Mouse (Mus musculus) intestine, embryonic 16.5 days (tissue): ENCODE measurements around the gene Gm9789. TPM values are rescaled to one million over a fixed set of nuclear protein-coding genes. Genes with fewer than 3 reads are reported as not detected.
"Not testable (repeated sequence)": the region's sequence is repeated elsewhere in the genome, so short reads cannot be mapped to it uniquely, and the experiment has no call there.

Experiments
- ATAC-seq: fragments of 200-750 bp; cut with Nextera tagmentation; 2 replicates; pipeline ENCODE4 v1.8.0; 2017; ENCODE audit warnings: moderate TSS enrichment, moderate library complexity
- H3K27ac ChIP-seq: fragments of 300-500 bp; sonication (generic); 2 replicates; pipeline ENCODE4 v1.5.1; 2014; ENCODE audit warnings: mild to moderate bottlenecking, low read length
- H3K27me3 ChIP-seq: fragments of 300-500 bp; sonication (generic); replicated peaks from 2 replicates; pipeline ENCODE4 v1.6.1; 2014; ENCODE audit warnings: low read length, control low read depth, mixed read lengths; ENCODE audit not compliant: control insufficient read depth, insufficient read depth
- H3K36me3 ChIP-seq: fragments of 300-500 bp; sonication (generic); 2 replicates; pipeline ENCODE4 v1.6.1; 2014; ENCODE audit warnings: low read length, control low read depth; ENCODE audit not compliant: control insufficient read depth, insufficient read depth
- H3K4me1 ChIP-seq: fragments of 300-500 bp; sonication (generic); 2 replicates; pipeline ENCODE4 v1.6.1; 2014; ENCODE audit warnings: low read length, control low read depth, mixed read lengths; ENCODE audit not compliant: control insufficient read depth, insufficient read depth
- H3K4me2 ChIP-seq: fragments of 300-500 bp; sonication (generic); 2 replicates; pipeline ENCODE4 v1.6.1; 2014; ENCODE audit warnings: low read depth, low read length, control low read depth
- H3K4me3 ChIP-seq: fragments of 300-500 bp; sonication (generic); 2 replicates; pipeline ENCODE4 v1.5.1; 2014; ENCODE audit warnings: mild to moderate bottlenecking, low read length
- H3K9ac ChIP-seq: fragments of 300-500 bp; sonication (generic); 2 replicates; pipeline ENCODE4 v1.6.1; 2014; ENCODE audit warnings: low read depth, low read length
- H3K9me3 ChIP-seq: fragments of 300-500 bp; sonication (generic); 2 replicates; pipeline ENCODE4 v1.6.1; 2016; ENCODE audit warnings: low read length, control low read depth; ENCODE audit not compliant: control insufficient read depth
- WGBS: fragments of 180-500 bp; shearing (Covaris S2); extraction: QIAGEN DNeasy Blood & Tissue Kit; methylation state at CpG from one replicate; pipeline ENCODE4 v1.1.7; 2014; 5-methylcytosine and 5-hydroxymethylcytosine counted together
- polyA plus RNA-seq: library from polyadenylated mRNA; unstranded; fragments of >200 nt; fragmentation: Nextera tagmentation; extraction: Ambion mirVana; gene quantifications from 2 replicates; pipeline ENCODE4 v1.2.1, GENCODE M21; 2015

Gm9789 gene
- not detected in 2 replicates for polyA plus RNA-seq

DNA sequence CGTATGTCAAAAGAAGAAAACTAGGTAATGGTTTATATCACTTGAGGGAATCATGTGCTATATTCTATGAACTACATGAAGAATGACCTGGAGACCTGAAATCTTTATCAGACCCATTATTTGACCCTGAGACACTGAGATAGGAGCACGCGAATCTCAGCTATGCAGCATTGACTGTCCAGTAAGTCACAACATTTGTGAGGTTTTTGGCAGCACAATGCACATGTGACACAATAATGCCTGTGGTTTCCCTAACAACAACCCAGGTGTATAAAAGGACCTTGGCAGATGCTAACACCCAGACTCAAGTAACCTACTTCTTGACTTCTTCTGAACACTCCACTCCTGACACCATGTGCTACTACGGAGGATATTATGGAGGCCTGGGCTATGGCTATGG lies at the start of gene Gm9789:
Gene Gm9789 (plus strand): TSS at position 301 of the 400 bp plus-strand sequence.
- ATAC-seq: no peak
- H3K4me2 ChIP-seq: no peak within 1 kb of the TSS
- WGBS: 82% methylated on average over 4 of the region's 4 CpGs

DNA sequence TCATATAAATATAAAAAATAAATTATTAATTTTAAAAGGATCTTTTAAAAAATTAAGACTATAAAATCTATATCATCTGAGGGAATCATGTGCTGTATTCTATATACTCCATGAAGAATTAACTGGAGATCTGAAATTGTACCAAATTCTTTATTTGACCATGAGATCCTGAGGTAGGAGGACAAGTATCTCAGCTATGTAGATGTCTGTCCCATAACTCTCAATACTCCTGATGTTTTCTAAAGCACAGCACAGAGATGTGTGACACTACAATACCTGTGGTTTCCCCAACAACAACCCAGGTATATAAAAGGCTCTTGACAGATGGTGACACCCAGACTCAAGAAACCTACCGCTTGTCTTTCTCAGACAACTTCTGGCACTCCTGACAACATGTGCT lies 17.2 kb upstream of the Gm9789 start, which contains the start of gene Gm6358:
Gene Gm6358 (plus strand): TSS at position 301 of the 400 bp plus-strand sequence.
- no peaks in the 10 kb centered on the region for H3K36me3 ChIP-seq
- 92% methylated on average over 1 of the region's 1 CpGs for WGBS
- no peak within 1 kb of the TSS for H3K9ac ChIP-seq
- H3K27me3 ChIP-seq: no peaks in the 10 kb centered on the region
- H3K4me2 ChIP-seq: no peak within 1 kb of the TSS
- H3K9me3 ChIP-seq: no peaks in the 10 kb centered on the region
- no peak within 1 kb of the TSS for H3K27ac ChIP-seq
- no peak within 1 kb of the TSS for H3K4me3 ChIP-seq
- H3K4me1 ChIP-seq: no peaks in the 10 kb centered on the region
- no peak for ATAC-seq

More for the DNA sequence above, at the start of gene Gm9789:
- H3K4me1 ChIP-seq: no peaks in the 10 kb centered on the region
- no peak within 1 kb of the TSS for H3K9ac ChIP-seq
- no peaks in the 10 kb centered on the region for H3K9me3 ChIP-seq
- no peaks in the 10 kb centered on the region for H3K27me3 ChIP-seq
- no peaks in the 10 kb centered on the region for H3K36me3 ChIP-seq
- no peak within 1 kb of the TSS for H3K4me3 ChIP-seq
- no peak within 1 kb of the TSS for H3K27ac ChIP-seq

DNA sequence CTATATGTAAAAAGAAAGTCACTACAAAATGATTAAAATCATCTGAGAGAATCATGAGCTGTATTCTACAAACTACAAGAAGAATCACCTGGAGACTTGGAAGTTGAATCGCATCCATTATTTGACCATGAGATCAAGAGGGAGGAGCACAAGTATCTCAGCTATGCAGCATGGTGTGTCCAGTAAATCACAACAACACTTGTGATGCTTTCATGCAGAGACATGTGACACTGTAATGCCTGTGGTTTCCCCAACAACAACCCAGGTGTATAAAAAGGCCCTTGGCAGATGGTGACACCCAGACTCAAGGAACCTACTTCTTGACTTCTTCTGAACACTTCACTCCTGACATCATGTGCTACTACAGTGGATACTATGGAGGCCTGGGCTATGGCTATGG lies 7.0 kb upstream of the Gm9789 start, which contains the start of gene Gm10061:
Gene Gm10061 (plus strand): TSS at position 301 of the 400 bp plus-strand sequence.
- Histone ChIP-seq H3K9me3 (no peaks in the 10 kb centered on the region), H3K4me1 (no peaks in the 10 kb centered on the region), H3K27me3 (no peaks in the 10 kb centered on the region), H3K9ac (no peak within 1 kb of the TSS), H3K36me3 (no peaks in the 10 kb centered on the region), H3K4me2 (no peak within 1 kb of the TSS), H3K4me3 (no peak within 1 kb of the TSS), H3K27ac (no peak within 1 kb of the TSS)
- WGBS: 96% methylated on average over 1 of the region's 1 CpGs
- ATAC-seq: no peak

DNA sequence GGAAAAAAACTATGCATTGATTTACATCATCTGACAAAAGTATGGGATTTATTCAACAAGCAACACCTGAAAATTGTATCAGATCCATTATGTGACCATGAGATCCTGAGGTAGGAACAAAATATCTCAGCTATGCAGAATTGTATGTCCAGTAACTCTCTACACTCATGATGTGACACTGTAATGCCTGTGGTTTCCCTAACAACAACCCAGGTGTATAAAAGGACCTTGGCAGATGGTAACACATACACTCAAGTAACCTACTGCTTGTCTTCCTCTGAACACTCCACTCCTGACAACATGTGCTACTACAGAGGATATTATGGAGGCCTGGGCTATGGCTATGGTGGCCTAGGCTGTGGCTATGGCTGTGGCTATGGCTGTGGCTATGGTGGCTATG lies 11.4 kb downstream of the Gm9789 start, which contains the start of gene Gm7735:
Gene Gm7735 (plus strand): TSS at position 301 of the 400 bp plus-strand sequence.
- not testable (repeated sequence) for H3K4me3 ChIP-seq, H3K9me3 ChIP-seq, H3K27ac ChIP-seq, H3K36me3 ChIP-seq, H3K9ac ChIP-seq, ATAC-seq, H3K27me3 ChIP-seq, H3K4me2 ChIP-seq, H3K4me1 ChIP-seq

DNA sequence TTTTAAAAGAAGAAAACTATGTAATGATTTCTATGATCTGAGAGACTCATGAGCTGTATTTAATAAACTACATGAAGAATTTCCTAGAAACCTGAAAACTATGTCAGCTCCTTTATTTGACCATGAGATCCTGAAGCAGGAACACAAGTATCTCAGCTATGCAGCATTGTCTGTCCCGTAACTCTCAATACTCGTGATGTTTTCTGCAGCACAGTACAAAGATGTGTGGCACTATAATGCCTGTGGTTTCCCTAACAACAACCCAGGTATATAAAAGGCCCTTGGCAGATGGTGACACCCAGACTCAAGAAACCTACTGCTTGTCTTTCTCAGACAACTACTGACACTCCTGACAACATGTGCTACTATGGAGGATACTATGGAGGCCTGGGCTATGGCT lies 16.7 kb downstream of the Gm9789 start, which contains the start of gene 1110057P08Rik:
Gene 1110057P08Rik (plus strand): TSS at position 301 of the 400 bp plus-strand sequence.
- Histone ChIP-seq H3K4me2 (no peak within 1 kb of the TSS), H3K4me3 (no peak within 1 kb of the TSS), H3K36me3 (no peaks in the 10 kb centered on the region), H3K4me1 (no peaks in the 10 kb centered on the region), H3K27me3 (no peaks in the 10 kb centered on the region), H3K27ac (no peak within 1 kb of the TSS), H3K9ac (no peak within 1 kb of the TSS), H3K9me3 (no peaks in the 10 kb centered on the region)
- 82% methylated on average over 2 of the region's 2 CpGs for WGBS
- no peak for ATAC-seq

DNA sequence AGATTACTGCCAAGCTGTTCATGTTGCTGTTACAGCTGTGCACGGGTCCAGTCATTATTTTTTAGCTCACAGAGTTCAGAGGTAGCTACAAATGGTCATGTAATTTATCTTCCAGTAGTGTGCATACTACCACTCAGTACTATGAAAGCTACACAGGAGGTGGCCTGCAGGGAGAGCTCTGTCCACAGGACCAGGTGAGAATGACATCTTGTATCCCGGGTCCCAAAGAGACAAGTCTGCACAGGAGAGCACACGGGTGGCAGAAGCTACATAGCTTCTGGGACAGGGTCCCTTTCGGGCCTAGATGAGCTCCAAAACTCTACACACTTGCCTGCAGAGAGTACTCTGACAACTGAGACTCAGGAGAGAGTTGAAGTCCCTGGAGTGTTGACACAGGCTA lies 30.9 kb downstream of the Gm9789 start:
- no peaks in the 10 kb centered on the region for H3K27me3 ChIP-seq
- no peak overlapping the region for H3K4me3 ChIP-seq
- H3K4me2 ChIP-seq: no peak overlapping the region
- H3K4me1 ChIP-seq: no peaks in the 10 kb centered on the region
- ATAC-seq: no peak
- H3K27ac ChIP-seq: no peak overlapping the region
- no peaks in the 10 kb centered on the region for H3K36me3 ChIP-seq
- no peak overlapping the region for H3K9ac ChIP-seq
- WGBS: 87% methylated on average over 4 of the region's 4 CpGs
- no peaks in the 10 kb centered on the region for H3K9me3 ChIP-seq

DNA sequence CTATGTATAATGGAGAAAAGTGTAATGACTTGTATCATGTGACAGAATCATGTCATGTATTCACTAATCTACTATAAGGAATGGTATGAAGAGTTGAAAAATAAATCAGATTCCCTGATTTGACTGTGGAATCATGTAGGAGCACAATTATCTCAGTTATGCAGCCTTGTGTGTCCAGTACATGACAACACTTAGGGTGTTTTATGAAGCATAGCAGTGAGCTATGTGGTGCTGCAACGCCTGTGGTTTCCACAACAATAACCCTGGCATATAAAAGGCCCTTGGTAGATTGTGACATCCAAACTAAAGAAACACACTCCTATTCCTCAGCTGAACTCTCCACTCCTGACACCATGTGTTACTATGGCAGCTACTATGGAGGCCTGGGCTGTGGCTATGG lies 47.8 kb downstream of the Gm9789 start, which contains the start of gene Krtap20-2:
Gene Krtap20-2 (plus strand): TSS at position 301 of the 400 bp plus-strand sequence.
- Histone ChIP-seq H3K27ac (no peak within 1 kb of the TSS), H3K4me3 (no peak within 1 kb of the TSS), H3K4me2 (no peak within 1 kb of the TSS), H3K27me3 (no peaks in the 10 kb centered on the region), H3K9ac (no peak within 1 kb of the TSS), H3K36me3 (no peaks in the 10 kb centered on the region), H3K4me1 (no peaks in the 10 kb centered on the region), H3K9me3 (no peaks in the 10 kb centered on the region)
- WGBS: 61% methylated on average over 1 of the region's 1 CpGs
- no peak for ATAC-seq

Other genes starting within 250 kb of the Gm9789 start
- not detected in 2 replicates for gene Krtap19-9b, start 225.7 kb upstream of the Gm9789 start, polyA plus RNA-seq
- not detected in 2 replicates for gene Krtap16-3, start 195.1 kb upstream of the Gm9789 start, polyA plus RNA-seq
- gene Krtap22-2, start 147.2 kb upstream of the Gm9789 start, polyA plus RNA-seq: not detected in 2 replicates
- gene Gm10229, start 142.7 kb upstream of the Gm9789 start, polyA plus RNA-seq: not detected in 2 replicates
- not detected in 2 replicates for gene Krtap6-1, start 126.3 kb upstream of the Gm9789 start, polyA plus RNA-seq
- not detected in 2 replicates for gene Gm10228, start 116.5 kb upstream of the Gm9789 start, polyA plus RNA-seq
- gene Krtap6-5, start 110.1 kb upstream of the Gm9789 start, polyA plus RNA-seq: not detected in 2 replicates
- gene 1110025L11Rik, start 94.0 kb upstream of the Gm9789 start, polyA plus RNA-seq: not detected in 2 replicates
- not detected in 2 replicates for gene Krtap6-3, start 73.9 kb upstream of the Gm9789 start, polyA plus RNA-seq
- not detected in 2 replicates for gene Gm6358, start 17.1 kb upstream of the Gm9789 start, polyA plus RNA-seq
- gene Gm10061, start 6.9 kb upstream of the Gm9789 start, polyA plus RNA-seq: not detected in 2 replicates
- gene Gm7735, start 11.5 kb downstream of the Gm9789 start, polyA plus RNA-seq: not detected in 2 replicates
- gene 1110057P08Rik, start 16.8 kb downstream of the Gm9789 start, polyA plus RNA-seq: not detected in 2 replicates
- gene Krtap20-2, start 47.9 kb downstream of the Gm9789 start, polyA plus RNA-seq: not detected in 2 replicates
- not detected in 2 replicates for gene Krtap21-1, start 245.9 kb downstream of the Gm9789 start, polyA plus RNA-seq